Mouse (Mus musculus): ENCODE measurements around the gene Fam198a.

GRCm38 (mm10) chr9:121968258-121968657 is 17.5 kb downstream of the Fam198a start:
- TF ChIP-seq CTCF (IDR thresholded peaks at IDR 0.05; ENCODE audit: borderline replicate concordance, extremely low read depth, insufficient read depth, insufficient read length) (no peak), POLR2A (IDR thresholded peaks at IDR 0.05; ENCODE audit: borderline replicate concordance, extremely low read depth, insufficient read depth, insufficient read length, poor library complexity, severe bottlenecking) (no peak)

Measured in brain, embryonic 14.5 days (tissue).